Mouse (Mus musculus): ENCODE measurements around the gene Pgs1.

The Pgs1 gene

GRCm38 (mm10) chr11:118043293-118043907 lies 57.3 kb downstream of the Pgs1 start:
- ATAC-seq (ENCODE audit: low TSS enrichment) = peak; percentile 69

- ATAC-seq (ENCODE audit: low TSS enrichment) = no peak
These were observed 63.5 kb downstream of the Pgs1 start for GRCm38 (mm10) chr11:118049641-118050040.

- ATAC-seq (ENCODE audit: low TSS enrichment) = no peak
These were observed 64.1 kb downstream of the Pgs1 start for GRCm38 (mm10) chr11:118050174-118050573.

GRCm38 (mm10) chr11:118058367-118058766 lies 72.3 kb downstream of the Pgs1 start:
- no peak for ATAC-seq (ENCODE audit: low TSS enrichment)

- ATAC-seq (ENCODE audit: low TSS enrichment) = no peak
These were observed 72.8 kb downstream of the Pgs1 start for GRCm38 (mm10) chr11:118058872-118059271.

GRCm38 (mm10) chr11:118060038-118060437 lies 73.9 kb downstream of the Pgs1 start:
- ATAC-seq (ENCODE audit: low TSS enrichment) = no peak

GRCm38 (mm10) chr11:118067588-118067987 lies 81.5 kb downstream of the Pgs1 start:
- no peak for ATAC-seq (ENCODE audit: low TSS enrichment)

- ATAC-seq (ENCODE audit: low TSS enrichment) = no peak
These were observed 82.8 kb downstream of the Pgs1 start for GRCm38 (mm10) chr11:118068812-118069332.

- ATAC-seq (ENCODE audit: low TSS enrichment) = no peak
These were observed 85.3 kb downstream of the Pgs1 start for GRCm38 (mm10) chr11:118071227-118071912.
